Mouse (Mus musculus) limb, embryonic 11.5 days (tissue): ENCODE measurements around the gene Nudt7. TPM values are rescaled to one million over a fixed set of nuclear protein-coding genes. Genes with fewer than 3 reads are reported as not detected.

ENCODE experiments used
- ATAC-seq: fragments of 200-750 bp; cut with Nextera tagmentation; 2 replicates; pipeline ENCODE4 v1.8.0; 2017; ENCODE audit warnings: low read depth; ENCODE audit not compliant: insufficient number of reproducible peaks, low FRiP score, low TSS enrichment
- DNase-seq: peaks from one replicate; pipeline ENCODE4 v3.0.0-alpha.2; 2015; ENCODE audit warnings: low spot score
- H3K27ac ChIP-seq: fragments of 300-500 bp; sonication (generic); replicated peaks from 2 replicates; pipeline ENCODE4 v1.5.1; 2014; ENCODE audit warnings: low read depth, mild to moderate bottlenecking, low read length
- H3K27me3 ChIP-seq: fragments of 300-500 bp; sonication (generic); 2 replicates; pipeline ENCODE4 v1.6.1; 2014; ENCODE audit warnings: mild to moderate bottlenecking, low read length, mixed read lengths; ENCODE audit not compliant: control insufficient read depth, insufficient read depth
- H3K36me3 ChIP-seq: fragments of 300-500 bp; sonication (generic); 2 replicates; pipeline ENCODE4 v1.6.1; 2014; ENCODE audit warnings: mild to moderate bottlenecking, low read length, moderate library complexity, mixed read lengths; ENCODE audit not compliant: control insufficient read depth, insufficient read depth
- H3K4me1 ChIP-seq: fragments of 300-500 bp; sonication (generic); 2 replicates; pipeline ENCODE4 v1.6.1; 2014; ENCODE audit warnings: low read length, mixed read lengths; ENCODE audit not compliant: control insufficient read depth, insufficient read depth
- H3K4me2 ChIP-seq: fragments of 300-500 bp; sonication (generic); 2 replicates; pipeline ENCODE4 v1.6.1; 2014; ENCODE audit warnings: low read depth, mild to moderate bottlenecking, moderate library complexity; ENCODE audit not compliant: severe bottlenecking
- H3K4me3 ChIP-seq: fragments of 300-500 bp; sonication (generic); 2 replicates; pipeline ENCODE4 v1.5.1; 2014; ENCODE audit warnings: low read depth, low read length
- H3K9ac ChIP-seq: fragments of 300-500 bp; sonication (generic); 2 replicates; pipeline ENCODE4 v1.6.1; 2014; ENCODE audit warnings: mild to moderate bottlenecking, low read length
- H3K9me3 ChIP-seq: fragments of 300-500 bp; sonication (generic); 2 replicates; pipeline ENCODE4 v1.6.1; 2016; ENCODE audit warnings: low read length; ENCODE audit not compliant: control insufficient read depth
- WGBS: fragments of 180-500 bp; shearing (Covaris S2); extraction: QIAGEN DNeasy Blood & Tissue Kit; methylation state at CpG from one replicate; pipeline ENCODE4 v1.1.7; 2014; 5-methylcytosine and 5-hydroxymethylcytosine counted together
- polyA plus RNA-seq: library from polyadenylated mRNA; unstranded; fragments of >200 nt; fragmentation: Nextera tagmentation; extraction: Ambion mirVana; gene quantifications from 2 replicates; pipeline ENCODE4 v1.2.1, GENCODE M21; 2014

Nudt7 gene
- polyA plus RNA-seq, 1 experiment from 2014 or later = 11.2 TPM

DNA sequence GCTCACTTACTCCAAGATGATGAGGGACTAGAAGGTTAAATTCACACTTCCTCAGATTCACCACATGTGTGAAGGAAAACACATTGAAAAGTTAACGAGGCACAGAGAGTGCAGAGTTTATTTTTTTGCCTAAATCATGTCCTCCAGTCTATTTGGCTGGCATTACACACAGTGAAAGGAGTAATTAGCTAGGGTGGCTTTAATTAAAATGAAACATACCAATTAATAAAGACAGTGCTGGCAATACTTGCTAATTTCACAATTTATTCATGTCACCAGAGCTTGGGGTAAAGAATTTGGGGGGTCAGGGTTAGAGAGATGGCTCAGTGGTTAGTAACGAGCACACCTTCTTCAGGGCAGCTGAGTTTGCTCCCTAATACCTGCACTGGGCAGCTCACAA lies 25.2 kb downstream of the Nudt7 start:
- 0 out of 2 replicates have a peak, but pooled peaks cover 2% of the 10 kb centered on the region for H3K4me1 ChIP-seq
- DNase-seq (no peak), ATAC-seq (no peak)
- H3K36me3 ChIP-seq = no peaks in the 10 kb centered on the region
- no peak overlapping the region for H3K27ac ChIP-seq
- H3K9ac ChIP-seq = no peak overlapping the region
- no peak overlapping the region for H3K4me3 ChIP-seq
- WGBS = 37% methylated on average over 2 of the region's 2 CpGs
- no peaks in the 10 kb centered on the region for H3K9me3 ChIP-seq
- no peaks in the 10 kb centered on the region for H3K27me3 ChIP-seq
- H3K4me2 ChIP-seq = no peak overlapping the region

DNA sequence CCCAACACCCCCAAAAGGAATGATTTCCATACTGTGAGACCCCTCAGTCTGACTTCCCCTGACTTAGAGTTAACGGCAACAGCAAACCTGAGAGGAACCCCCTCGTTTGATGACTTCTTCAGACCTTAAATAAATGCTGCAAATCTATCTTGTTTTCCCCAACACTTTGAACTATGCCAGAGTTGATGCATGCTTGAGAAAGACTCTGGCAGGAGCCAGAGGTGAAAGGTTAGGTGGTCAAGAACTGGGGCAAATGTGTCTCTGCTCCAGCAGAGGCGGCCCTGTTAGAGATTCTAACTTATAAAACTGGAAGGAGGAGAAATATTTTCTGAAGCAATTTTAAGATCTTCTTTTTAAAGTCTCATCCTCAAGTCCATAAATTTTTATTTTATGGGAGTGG lies 26.3 kb downstream of the Nudt7 start:
- WGBS = 60% methylated on average over 3 of the region's 3 CpGs
- Histone ChIP-seq H3K4me2 (no peak overlapping the region), H3K27ac (no peak overlapping the region), H3K4me1 (no peaks in the 10 kb centered on the region), H3K9ac (no peak overlapping the region), H3K27me3 (no peaks in the 10 kb centered on the region), H3K4me3 (no peak overlapping the region), H3K9me3 (no peaks in the 10 kb centered on the region), H3K36me3 (no peaks in the 10 kb centered on the region)
- no peak for ATAC-seq
- DNase-seq = no peak

DNA sequence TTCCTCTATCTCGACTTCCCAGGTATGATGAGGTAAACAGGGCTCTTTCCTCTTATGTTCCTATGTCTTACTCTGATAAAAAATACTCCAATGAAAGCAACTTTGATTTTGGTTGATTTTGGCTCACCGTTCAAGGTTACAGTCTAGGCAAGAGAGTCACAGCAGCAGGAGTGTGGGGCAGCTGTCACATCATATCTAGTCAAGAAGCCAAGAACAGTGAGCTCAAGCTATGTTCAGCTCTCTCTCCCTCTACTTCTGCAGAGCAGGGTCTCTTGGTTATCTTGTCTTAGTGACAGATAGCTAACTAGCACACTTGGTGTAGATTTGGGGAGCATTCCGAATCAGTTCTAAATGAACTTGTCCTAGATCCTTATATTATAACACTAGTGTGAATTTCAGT lies 30.5 kb downstream of the Nudt7 start:
- H3K9ac ChIP-seq = no peak overlapping the region
- H3K4me2 ChIP-seq = no peak overlapping the region
- ATAC-seq (no peak), DNase-seq (no peak)
- H3K4me1 ChIP-seq = 0 out of 2 replicates have a peak, but pooled peaks cover 2% of the 10 kb centered on the region
- H3K4me3 ChIP-seq = no peak overlapping the region
- H3K27me3 ChIP-seq = no peaks in the 10 kb centered on the region
- no peaks in the 10 kb centered on the region for H3K9me3 ChIP-seq
- 94% methylated on average over 3 of the region's 3 CpGs for WGBS
- H3K27ac ChIP-seq = no peak overlapping the region
- H3K36me3 ChIP-seq = no peaks in the 10 kb centered on the region

DNA sequence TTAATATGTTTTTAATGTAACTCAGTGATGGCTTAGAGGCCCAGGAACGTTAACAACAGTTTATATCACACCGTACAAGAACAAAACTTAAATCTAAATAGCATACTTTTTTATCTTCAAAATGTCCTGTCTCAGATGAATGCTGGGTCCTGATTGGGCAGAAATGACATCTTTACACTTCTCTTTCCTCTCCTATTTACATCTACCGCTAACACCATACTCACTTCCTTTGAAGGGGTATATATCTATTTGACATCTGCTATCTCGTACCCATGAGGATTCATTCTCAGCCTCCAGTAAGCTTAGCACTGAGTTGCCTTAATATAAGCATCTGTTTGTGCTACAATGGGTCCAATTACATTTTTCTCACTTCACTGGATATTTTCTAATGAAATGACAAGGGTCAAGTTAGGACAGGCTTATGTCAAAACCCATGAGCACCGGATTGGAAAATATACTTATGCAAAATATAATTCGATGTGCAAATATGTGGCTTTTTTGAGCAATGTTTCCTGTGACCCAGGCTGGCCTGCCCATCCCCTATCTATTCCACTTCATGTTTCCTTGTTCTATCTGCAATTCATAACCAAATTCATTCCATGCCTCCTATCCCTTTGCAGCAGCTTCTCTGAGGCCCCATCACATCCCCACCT lies 31.2 kb downstream of the Nudt7 start:
- Histone ChIP-seq H3K4me3 (no peak overlapping the region), H3K4me2 (no peak overlapping the region), H3K27me3 (no peaks in the 10 kb centered on the region), H3K4me1 (0 out of 2 replicates have a peak, but pooled peaks cover 2% of the 10 kb centered on the region), H3K27ac (no peak overlapping the region), H3K36me3 (no peaks in the 10 kb centered on the region), H3K9ac (no peak overlapping the region), H3K9me3 (no peaks in the 10 kb centered on the region)
- DNase-seq = no peak
- 92% methylated on average over 6 of the region's 6 CpGs for WGBS
- no peak for ATAC-seq

DNA sequence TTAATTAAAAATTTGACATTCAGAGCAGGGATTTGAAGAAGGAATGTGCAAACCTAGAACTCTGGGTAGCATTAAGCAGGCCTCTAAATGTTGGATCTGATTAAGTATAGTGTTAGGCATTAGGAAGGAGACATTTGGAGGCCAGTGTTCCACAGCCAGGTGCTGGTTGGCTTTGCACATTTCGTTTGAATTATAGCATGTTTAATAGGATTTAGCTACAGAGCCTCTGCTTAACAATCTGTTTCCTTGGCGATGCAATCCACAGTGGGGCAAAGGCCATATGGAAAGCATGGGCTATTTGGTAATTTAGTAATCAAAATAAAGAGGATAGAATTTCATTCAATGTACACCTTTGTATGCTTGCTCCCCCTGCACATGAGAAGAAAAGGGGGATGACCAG lies 32.4 kb downstream of the Nudt7 start:
- Histone ChIP-seq H3K4me3 (no peak overlapping the region), H3K4me2 (no peak overlapping the region), H3K4me1 (0 out of 2 replicates have a peak, but pooled peaks cover 2% of the 10 kb centered on the region), H3K27me3 (no peaks in the 10 kb centered on the region), H3K9ac (no peak overlapping the region), H3K36me3 (no peaks in the 10 kb centered on the region), H3K27ac (no peak overlapping the region), H3K9me3 (no peaks in the 10 kb centered on the region)
- 0 out of 2 replicates have a peak, but pooled peaks have one; percentile 39 for ATAC-seq
- WGBS = 46% methylated on average over 2 of the region's 2 CpGs
- no peak for DNase-seq

DNA sequence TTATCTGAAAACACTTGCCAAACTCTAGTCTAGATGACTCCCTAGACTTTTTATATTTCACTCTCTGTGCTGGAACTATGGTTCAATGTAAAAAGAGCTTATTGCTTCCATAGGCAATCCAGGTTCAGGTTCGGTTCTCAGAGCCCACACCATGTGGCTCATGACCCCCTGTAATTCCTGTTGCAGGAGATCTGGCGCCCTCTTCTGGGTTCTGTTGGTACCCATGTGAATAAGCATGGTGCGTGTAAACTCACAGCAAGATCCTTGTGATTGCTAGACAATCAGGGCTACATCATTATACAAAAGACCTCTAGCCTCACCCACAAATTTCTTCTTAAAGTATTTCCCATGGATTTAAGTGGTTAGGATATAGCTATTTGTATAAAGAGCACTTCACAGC lies 43.4 kb downstream of the Nudt7 start:
- Histone ChIP-seq H3K4me2 (no peak overlapping the region), H3K36me3 (no peaks in the 10 kb centered on the region), H3K27ac (no peak overlapping the region), H3K9me3 (no peaks in the 10 kb centered on the region), H3K4me1 (no peaks in the 10 kb centered on the region), H3K4me3 (no peak overlapping the region), H3K9ac (no peak overlapping the region), H3K27me3 (no peaks in the 10 kb centered on the region)
- WGBS = 67% methylated on average over 3 of the region's 3 CpGs
- DNase-seq (no peak), ATAC-seq (no peak)

DNA sequence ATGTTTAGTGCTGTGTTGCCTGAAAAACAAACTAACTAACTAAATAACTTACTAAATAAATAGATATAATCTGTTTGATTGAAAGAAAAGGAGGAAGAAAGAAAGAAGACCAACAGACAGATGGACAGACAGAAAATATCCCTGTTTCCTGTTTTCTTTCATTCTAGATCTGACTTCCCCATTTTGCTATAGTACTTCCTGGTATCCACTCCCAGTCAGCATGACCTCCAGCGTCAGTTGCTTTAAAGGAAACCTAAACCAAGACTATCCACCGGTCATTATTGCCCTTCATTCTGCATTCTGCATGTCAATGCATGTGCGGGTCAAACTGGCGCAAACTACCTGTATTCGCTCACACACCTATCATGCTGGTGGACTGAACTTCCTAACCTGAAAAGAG lies 60.0 kb downstream of the Nudt7 start:
- no peaks in the 10 kb centered on the region for H3K36me3 ChIP-seq
- H3K27ac ChIP-seq = no peak overlapping the region
- no peak overlapping the region for H3K9ac ChIP-seq
- 90% methylated on average over 5 of the region's 5 CpGs for WGBS
- no peaks in the 10 kb centered on the region for H3K4me1 ChIP-seq
- no peak for ATAC-seq
- H3K4me3 ChIP-seq = no peak overlapping the region
- H3K9me3 ChIP-seq = no peaks in the 10 kb centered on the region
- no peaks in the 10 kb centered on the region for H3K27me3 ChIP-seq
- DNase-seq = no peak
- H3K4me2 ChIP-seq = no peak overlapping the region

DNA sequence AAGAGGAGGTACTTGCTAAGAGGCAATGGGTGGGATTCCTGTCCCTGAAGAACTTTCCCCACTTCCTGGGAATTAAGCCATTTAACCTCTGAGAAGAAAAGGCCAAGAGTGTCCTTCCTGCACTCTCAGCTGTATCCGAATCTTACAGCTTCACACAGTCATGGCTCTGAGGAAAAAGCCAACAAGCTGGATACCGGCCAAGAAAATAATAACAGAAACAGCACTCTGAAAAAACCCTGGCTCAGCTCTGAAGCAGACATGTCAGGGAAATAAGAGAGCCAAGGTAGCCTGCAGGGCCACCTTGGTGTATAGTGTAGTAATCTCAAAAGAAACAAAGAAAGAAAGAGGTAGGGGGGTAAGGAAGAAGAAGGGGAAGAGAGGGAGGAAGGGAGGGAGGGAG lies 65.6 kb downstream of the Nudt7 start:
- no peak overlapping the region for H3K4me2 ChIP-seq
- H3K27me3 ChIP-seq = 0 out of 2 replicates have a peak, but pooled peaks cover 3% of the 10 kb centered on the region
- WGBS = 72% methylated on average over 2 of the region's 2 CpGs
- H3K36me3 ChIP-seq = no peaks in the 10 kb centered on the region
- ATAC-seq (no peak), DNase-seq (no peak)
- no peak overlapping the region for H3K9ac ChIP-seq
- H3K9me3 ChIP-seq = no peaks in the 10 kb centered on the region
- no peak overlapping the region for H3K27ac ChIP-seq
- no peak overlapping the region for H3K4me3 ChIP-seq
- no peaks in the 10 kb centered on the region for H3K4me1 ChIP-seq
